Mouse (Mus musculus) kidney, adult 2 months (tissue): ENCODE data around the gene Upk3bl. TPM values are rescaled to one million over a fixed set of nuclear protein-coding genes. Genes with fewer than 3 reads are reported as not detected.
A peak's percentile ranks its signal among the peaks of the same experiment; 100 is the strongest.
"Not testable (repeated sequence)": the region's sequence is repeated elsewhere in the genome, so short reads cannot be mapped to it uniquely, and the experiment has no call there.

Source experiments
- DNase-seq: peaks from one replicate; pipeline ENCODE4 v3.0.0; 2021
- H3K27ac ChIP-seq: fragments of 200-500 bp; 2 replicates; pipeline ENCODE4 v1.5.1; 2012; ENCODE audit warnings: low read depth, low read length, control low read depth, inconsistent platforms; ENCODE audit not compliant: insufficient read depth
- H3K27me3 ChIP-seq: fragments of 200-500 bp; replicated peaks from 2 replicates; pipeline ENCODE4 v1.6.1; 2012; ENCODE audit warnings: mild to moderate bottlenecking, moderate library complexity, low read length, inconsistent platforms; ENCODE audit not compliant: control insufficient read depth, insufficient read depth
- H3K36me3 ChIP-seq: fragments of 200-500 bp; 2 replicates; pipeline ENCODE4 v1.6.1; 2012; ENCODE audit warnings: mild to moderate bottlenecking, moderate library complexity, low read length, inconsistent platforms; ENCODE audit not compliant: control insufficient read depth, insufficient read depth
- H3K4me1 ChIP-seq: fragments of 200-500 bp; 2 replicates; pipeline ENCODE4 v1.6.1; 2011; ENCODE audit warnings: low read length; ENCODE audit not compliant: control insufficient read depth, insufficient read depth
- H3K4me3 ChIP-seq: fragments of 200-500 bp; 2 replicates; pipeline ENCODE4 v1.5.1; 2011; ENCODE audit warnings: mild to moderate bottlenecking, low read depth, low read length, control low read depth; ENCODE audit not compliant: insufficient read depth
- CTCF ChIP-seq: fragments of 200-500 bp; conservative IDR thresholded peaks from 2 replicates; pipeline ENCODE4 v1.5.1; 2011; ENCODE audit warnings: low read depth, mild to moderate bottlenecking, control low read depth, low read length, moderate library complexity, mixed read lengths; ENCODE audit not compliant: insufficient read depth, insufficient read length
- POLR2A ChIP-seq: fragments of 200-500 bp; IDR thresholded peaks from one replicate; pipeline ENCODE4 v1.6.1; 2011; ENCODE audit warnings: low read depth, low read length, control low read depth
- WGBS: fragments of 180-500 bp; shearing (Covaris S2); methylation state at CpG from one replicate; pipeline ENCODE4 v1.1.7; 2018; 5-methylcytosine and 5-hydroxymethylcytosine counted together
- polyA plus RNA-seq: library from polyadenylated mRNA; depleted of rRNA; stranded (reverse); fragments of >200 nt; gene quantifications from 2 replicates; pipeline ENCODE4 v1.2.3, GENCODE M21; 2012

Gene Upk3bl
- polyA plus RNA-seq, 1 experiment = 0.52 TPM

DNA sequence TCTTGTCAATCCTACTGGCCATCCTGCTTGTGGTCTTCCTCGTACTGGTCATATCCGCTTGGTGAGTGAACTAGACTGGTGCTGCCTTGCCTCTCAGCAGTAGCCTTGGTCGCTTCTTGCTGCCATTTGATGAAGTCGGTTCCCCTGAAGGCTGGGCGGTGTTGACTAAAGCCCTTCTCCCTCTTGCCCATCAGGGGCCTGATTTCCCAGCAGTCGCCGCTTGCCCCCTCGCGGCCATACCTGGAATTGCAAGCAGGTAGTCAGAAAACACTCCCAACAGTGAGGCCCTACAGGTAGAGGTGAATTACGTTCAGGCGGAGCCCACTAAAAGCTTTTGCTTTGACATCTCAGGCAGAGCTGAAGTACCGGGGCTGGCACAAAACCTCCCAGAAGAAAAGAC, 7.3 kb downstream of the Upk3bl start:
- Histone ChIP-seq H3K27me3 (no peaks in the 10 kb centered on the region), H3K27ac (no peak overlapping the region), H3K4me3 (no peak overlapping the region), H3K4me1 (no peaks in the 10 kb centered on the region), H3K36me3 (no peaks in the 10 kb centered on the region)
- 10% methylated on average over 12 of the region's 12 CpGs for WGBS
- TF ChIP-seq POLR2A = no peak
- peak; percentile 86 for TF ChIP-seq CTCF
- peak; percentile 81 for DNase-seq

DNA sequence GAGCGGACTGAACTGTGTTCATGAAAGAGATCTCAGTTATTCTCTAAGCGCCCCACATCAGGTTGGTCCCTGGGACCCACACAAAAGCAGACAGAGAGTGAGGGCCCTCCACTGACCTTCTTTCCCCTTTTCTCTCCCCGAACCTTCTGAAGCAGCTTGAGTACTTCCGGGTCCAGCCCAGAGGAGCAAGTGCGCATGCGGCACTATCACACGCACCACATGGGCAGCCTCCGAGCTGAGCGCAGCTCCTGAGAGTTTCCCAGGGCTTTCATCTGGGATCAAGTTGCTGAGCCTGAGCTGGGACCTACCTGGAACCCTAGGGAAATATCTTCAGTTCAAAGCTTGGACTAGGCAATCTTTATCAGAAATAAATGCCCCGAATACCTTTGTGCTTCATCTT, 9.6 kb downstream of the Upk3bl start:
- H3K36me3 ChIP-seq = no peaks in the 10 kb centered on the region
- DNase-seq = no peak
- no peaks in the 10 kb centered on the region for H3K27me3 ChIP-seq
- H3K4me3 ChIP-seq = no peak overlapping the region
- no peak overlapping the region for H3K27ac ChIP-seq
- no peaks in the 10 kb centered on the region for H3K4me1 ChIP-seq
- WGBS = 88% methylated on average over 10 of the region's 10 CpGs
- TF ChIP-seq POLR2A (no peak), CTCF (no peak)

- DNase-seq, H3K4me1 ChIP-seq, H3K4me3 ChIP-seq, H3K27ac ChIP-seq, H3K36me3 ChIP-seq, H3K27me3 ChIP-seq: not testable (repeated sequence)
- 56% methylated on average over 11 of the region's 11 CpGs for WGBS
These were observed 12.3 kb downstream of the Upk3bl start for GRCm38 (mm10) chr5:136066404-136067148.

DNA sequence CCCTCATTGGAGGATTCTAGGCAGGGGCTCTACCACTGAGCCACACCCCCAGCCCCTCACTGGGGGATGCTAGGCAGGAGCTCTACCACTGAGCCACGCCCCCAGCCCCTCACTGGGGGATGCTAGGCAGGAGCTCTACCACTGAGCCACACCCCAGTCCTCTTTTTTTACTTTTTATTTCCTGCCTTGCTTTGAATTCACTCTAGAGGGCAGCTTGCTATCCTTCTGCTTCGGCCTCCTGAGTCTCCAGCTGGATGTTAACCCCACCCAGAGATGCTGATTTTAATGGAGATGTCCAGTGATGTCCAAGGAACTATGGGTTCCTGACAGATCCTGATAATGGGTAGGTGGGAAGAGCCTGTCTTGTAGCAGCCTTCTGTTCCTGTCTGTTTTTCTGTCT, 15.1 kb downstream of the Upk3bl start:
- Histone ChIP-seq H3K27me3 (no peaks in the 10 kb centered on the region), H3K36me3 (no peaks in the 10 kb centered on the region), H3K27ac (no peak overlapping the region), H3K4me3 (no peak overlapping the region), H3K4me1 (no peaks in the 10 kb centered on the region)
- DNase-seq = no peak
- 62% methylated on average over 2 of the region's 2 CpGs for WGBS
- TF ChIP-seq POLR2A = no peak
- no peak for TF ChIP-seq CTCF

DNA sequence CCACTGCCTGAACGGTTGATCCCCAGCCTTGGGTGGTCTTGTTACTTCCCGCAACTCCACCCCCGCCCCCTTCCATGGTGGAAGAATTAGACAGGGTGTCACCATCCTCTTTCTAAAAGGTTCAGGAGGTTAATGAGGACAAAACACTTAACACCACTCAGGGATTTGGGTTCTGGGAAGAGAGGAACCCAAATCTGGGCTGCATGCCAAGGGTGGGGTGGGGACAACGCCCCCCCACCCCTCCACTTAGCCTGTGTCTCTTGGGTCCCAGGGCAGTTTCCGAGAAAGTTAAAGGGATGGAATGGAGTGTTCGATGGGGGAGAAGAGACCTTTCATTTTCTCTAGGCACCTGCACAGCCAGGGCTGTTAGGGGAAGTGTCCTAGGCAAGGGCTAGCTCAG, 18.8 kb downstream of the Upk3bl start:
- Histone ChIP-seq H3K36me3 (no peaks in the 10 kb centered on the region), H3K27me3 (no peaks in the 10 kb centered on the region), H3K4me3 (no peak overlapping the region), H3K27ac (no peak overlapping the region), H3K4me1 (peaks cover 3% of the 10 kb centered on the region; the same call in 1 of the 2 replicates)
- WGBS = 46% methylated on average over 6 of the region's 6 CpGs
- no peak for DNase-seq
- no peak for TF ChIP-seq CTCF
- TF ChIP-seq POLR2A = no peak

DNA sequence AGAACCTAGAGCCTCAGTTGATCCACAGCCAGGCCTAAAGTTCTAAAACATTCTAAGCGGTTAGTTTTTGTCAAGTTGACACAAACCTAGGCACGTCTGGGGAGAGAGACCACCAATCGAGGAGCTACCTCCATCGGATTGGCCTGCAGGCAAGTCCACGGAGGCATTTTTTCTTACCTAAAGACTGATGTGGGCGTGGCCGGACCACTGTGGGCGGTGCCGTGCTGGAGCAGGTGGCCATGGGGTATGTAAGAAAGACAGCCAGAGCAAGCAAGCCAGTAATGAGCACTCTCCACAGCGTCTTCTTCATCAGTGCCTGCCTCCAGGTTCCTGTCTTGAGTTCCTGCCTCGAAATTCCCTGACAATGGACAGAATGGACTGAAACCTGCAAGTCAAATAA, 19.2 kb downstream of the Upk3bl start:
- TF ChIP-seq CTCF (no peak), POLR2A (no peak)
- Histone ChIP-seq H3K27ac (no peak overlapping the region), H3K36me3 (no peaks in the 10 kb centered on the region), H3K4me1 (peaks cover 3% of the 10 kb centered on the region; the same call in 1 of the 2 replicates), H3K27me3 (no peaks in the 10 kb centered on the region), H3K4me3 (no peak overlapping the region)
- no peak for DNase-seq
- 79% methylated on average over 11 of the region's 11 CpGs for WGBS

DNA sequence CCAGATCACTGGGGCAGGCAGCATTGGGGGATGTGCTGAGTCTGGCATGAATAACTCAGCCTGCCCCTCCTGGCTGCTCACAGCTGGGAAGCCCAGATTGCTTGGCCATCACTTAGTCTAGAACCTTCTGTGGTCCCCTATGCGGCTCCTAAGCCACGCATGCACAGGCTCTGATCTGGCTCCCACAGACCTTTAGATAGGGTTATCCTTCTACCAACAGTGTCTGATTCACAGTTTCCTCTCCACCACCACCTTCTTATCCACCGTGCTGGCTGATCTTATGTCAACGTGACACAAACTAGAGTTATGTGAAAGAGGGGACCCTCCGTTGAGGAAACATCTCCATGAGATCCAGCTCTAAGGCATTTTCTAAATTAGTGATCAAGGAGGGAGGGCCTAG, 20.8 kb downstream of the Upk3bl start:
- Histone ChIP-seq H3K4me1 (peaks cover 3% of the 10 kb centered on the region; the same call in 1 of the 2 replicates), H3K36me3 (no peaks in the 10 kb centered on the region), H3K27me3 (no peaks in the 10 kb centered on the region), H3K27ac (no peak overlapping the region), H3K4me3 (no peak overlapping the region)
- DNase-seq = no peak
- WGBS = 90% methylated on average over 5 of the region's 5 CpGs
- TF ChIP-seq CTCF = no peak
- TF ChIP-seq POLR2A = no peak

DNA sequence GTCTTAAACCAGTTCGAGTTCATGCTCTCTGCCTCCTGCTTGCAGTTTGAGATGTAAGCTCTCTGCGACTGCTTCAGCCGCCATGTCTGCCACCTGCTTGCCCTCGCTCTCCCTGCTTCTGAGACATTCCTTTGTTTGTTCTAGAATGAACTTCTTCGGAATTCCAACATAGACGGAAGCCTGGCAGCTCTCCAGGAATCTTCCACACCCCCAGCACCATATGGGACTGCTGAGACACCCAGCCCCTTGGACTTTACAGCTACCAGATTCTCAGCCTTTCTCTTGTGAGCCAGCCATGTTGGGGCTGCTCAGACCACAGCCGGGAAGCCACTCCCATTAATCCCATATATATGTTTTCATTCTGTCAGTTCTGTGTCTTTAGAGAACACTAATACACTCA, 22.0 kb downstream of the Upk3bl start:
- H3K27ac ChIP-seq = no peak overlapping the region; the same call in 1 of the 2 replicates
- no peak for DNase-seq
- TF ChIP-seq POLR2A = no peak
- TF ChIP-seq CTCF = no peak
- 29% methylated on average over 7 of the region's 7 CpGs for whole genome bisulfite sequencing
- H3K36me3 ChIP-seq = no peaks in the 10 kb centered on the region
- H3K27me3 ChIP-seq = no peaks in the 10 kb centered on the region
- peaks cover 3% of the 10 kb centered on the region; the same call in 1 of the 2 replicates for H3K4me1 ChIP-seq
- H3K4me3 ChIP-seq = no peak overlapping the region
